Mouse (Mus musculus) liver, adult (tissue): ENCODE measurements around the gene Rnf222.
A peak's percentile ranks its signal among the peaks of the same experiment; 100 is the strongest.

ENCODE experiments used
- GATA4 ChIP-seq: IDR thresholded peaks from 2 replicates; pipeline ENCODE4 v1.6.1; 2014; ENCODE audit warnings: mild to moderate bottlenecking, low read length; ENCODE audit not compliant: insufficient replicate concordance

Gene Rnf222

DNA sequence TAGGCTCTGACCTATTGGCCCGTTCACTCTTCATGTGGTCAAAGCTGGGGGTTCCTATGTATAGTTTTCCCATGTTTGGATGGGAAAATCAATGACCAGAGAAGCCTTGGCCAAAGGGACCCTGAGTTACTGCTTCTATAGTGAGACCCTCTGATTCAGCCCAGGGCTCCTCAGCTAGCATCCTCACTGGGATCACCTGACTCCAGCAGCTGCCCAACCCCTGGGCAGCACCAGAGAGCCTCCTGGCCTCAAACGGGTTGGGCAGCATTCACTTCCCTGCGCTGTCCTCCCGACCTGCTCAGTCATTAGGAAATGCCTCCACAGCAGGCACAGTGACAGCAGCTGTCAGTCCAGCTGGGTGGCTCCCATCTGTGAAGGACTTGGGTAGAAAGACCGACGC lies at the start of gene Rnf222:
Gene Rnf222, plus strand, starts transcription at position 301 of the 400 bp plus-strand sequence.
- no peak for TF ChIP-seq GATA4

- TF ChIP-seq GATA4 = no peak
Observed at GRCm38 (mm10) chr11:68839606-68840005, 48.7 kb upstream of the Rnf222 start.

GRCm38 (mm10) chr11:68850862-68851261 lies 37.5 kb upstream of the Rnf222 start:
- no peak for TF ChIP-seq GATA4

DNA sequence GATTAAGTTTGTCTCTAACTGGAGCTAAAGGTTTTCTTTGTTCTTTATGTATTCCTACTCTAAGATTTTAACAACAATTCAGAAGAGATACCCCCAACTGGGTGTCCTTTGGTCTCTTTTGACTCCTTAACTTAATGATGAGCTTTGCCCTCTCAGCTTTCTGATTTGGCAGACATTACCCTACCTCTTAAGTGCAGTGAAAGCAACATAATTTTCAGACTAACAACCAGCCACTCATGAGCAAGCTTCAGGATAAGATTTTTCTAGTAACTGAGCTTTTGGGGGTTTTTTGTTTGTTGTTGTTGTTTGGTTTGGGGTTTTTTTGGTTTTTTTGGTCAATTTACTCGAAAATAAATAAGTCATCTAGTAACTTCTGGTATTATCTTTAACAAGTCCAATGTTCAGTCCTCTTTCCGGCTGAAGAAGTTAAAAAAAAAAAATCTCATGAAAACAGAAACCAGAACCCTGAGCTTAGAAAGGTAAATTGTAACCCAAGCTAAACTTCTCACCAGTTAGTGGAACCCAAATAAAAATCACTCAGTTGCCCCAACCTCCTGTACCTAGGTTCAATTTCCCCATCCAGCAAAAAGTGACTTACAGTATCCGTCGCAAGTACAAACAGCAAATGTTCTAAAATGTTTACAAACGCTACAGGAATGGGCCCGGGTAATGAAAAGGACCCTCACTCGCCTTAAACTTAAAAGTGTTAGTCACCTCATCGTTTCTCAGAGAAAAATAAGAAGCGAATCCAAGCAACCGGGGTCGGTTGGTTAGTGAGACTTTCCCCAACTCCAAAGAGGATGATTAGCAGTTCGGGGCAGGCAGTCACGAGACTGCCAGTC lies 36.5 kb upstream of the Rnf222 start:
- TF ChIP-seq GATA4 = no peak

DNA sequence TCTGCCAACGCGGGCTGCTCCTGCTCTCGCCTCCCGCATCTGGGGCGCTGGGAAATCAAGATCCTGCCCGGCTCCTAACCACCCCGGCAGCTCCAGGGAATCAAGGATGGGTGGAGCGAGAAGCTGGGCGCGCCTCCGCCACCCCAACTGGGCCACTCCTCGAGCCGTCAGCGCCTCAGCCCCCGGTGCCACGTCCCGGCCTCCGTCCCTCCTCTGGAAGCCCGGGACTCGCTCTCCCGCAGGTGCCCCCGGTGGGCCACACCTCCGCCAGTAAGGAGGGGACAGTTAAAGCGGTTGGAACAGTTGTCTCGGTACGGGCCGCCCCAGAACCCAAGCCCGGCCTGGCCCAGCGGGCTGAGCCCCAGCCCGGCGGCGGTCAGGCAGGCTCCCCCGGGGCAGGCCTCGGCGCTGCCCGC lies 35.9 kb upstream of the Rnf222 start:
- TF ChIP-seq GATA4 = no peak; the same call in 1 of the 2 replicates

DNA sequence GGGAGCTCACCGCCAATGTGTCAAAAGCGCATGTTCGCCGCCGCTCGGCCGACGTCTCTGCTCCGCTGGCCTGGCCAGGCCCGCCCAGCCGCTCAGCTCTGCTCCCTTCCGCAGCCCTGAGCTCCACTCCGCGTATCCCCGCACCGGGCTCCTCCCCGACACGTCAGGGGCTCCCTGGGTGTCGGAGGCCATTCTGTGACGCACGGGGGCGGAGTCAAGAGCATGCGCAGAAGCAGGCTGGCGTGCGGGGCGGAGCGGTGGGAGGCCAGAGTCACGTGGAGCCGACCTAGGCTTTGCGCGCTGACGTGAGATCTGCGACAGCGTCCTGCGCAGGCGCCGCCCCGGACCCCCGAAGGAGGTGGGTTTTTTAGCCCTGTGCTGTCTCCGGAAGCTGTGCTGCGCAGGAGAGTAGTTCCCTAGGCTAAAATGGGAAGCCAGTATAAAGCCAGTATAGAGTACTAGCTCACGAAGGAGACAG lies 35.4 kb upstream of the Rnf222 start:
- no peak; the same call in 1 of the 2 replicates for TF ChIP-seq GATA4

DNA sequence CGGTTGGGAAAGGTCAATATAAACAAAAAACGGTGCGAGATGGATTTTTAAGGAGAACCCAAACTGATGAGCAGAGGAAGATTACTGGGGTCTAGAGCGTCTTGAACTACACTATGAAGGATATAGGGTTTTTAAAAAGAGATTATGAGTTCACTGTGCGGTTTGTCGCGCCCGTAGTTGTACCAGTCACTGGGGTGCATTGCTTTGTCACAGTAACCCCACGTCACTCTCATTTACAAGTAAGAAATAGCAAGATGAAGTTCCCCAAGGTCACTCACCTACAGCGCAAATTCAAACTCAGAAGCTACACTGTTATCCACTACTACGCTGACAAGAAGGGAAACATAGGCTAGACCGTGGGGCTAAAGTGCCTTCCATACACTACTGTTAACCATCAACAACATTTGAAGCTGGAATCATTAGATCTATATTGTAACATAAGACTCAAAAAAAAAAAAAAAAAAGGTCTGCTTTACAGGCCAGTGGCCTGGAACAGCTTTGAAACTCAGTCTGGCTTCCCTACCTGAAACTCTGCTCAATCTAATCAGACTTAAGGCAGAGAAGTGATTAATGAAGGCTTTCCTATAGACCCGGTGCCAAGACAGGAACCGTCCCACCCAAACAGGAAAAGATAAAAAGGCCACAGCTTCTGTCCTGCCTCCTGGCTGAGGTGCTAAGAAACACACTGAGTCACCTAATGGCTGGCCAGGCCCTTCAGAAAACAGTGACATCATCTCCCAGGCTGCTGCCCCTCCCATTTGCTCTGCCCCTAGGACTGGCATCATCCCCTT lies 34.5 kb upstream of the Rnf222 start:
- TF ChIP-seq GATA4 = peak; percentile 87; the same call in 1 of the 2 replicates

DNA sequence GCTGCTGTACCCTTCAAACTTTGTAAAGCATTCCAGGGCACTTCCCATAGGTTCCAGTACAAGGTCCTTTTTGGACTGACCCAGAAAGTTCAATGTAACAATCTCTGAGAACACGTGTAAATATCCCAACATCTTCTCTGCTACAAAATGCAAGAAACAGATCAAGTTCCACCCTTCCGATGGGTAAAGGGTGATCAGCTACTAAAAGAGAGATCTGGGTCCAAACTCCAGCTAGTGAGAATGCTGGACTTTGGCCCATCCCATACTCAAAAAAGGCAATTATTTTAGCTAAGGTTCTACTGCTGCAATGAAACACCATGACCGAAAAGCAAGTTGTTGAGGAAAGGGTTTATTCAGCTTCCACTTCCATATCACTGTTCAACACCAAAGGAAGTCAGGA lies 33.7 kb upstream of the Rnf222 start:
- TF ChIP-seq GATA4 = no peak

GRCm38 (mm10) chr11:68857329-68857728 lies 31.0 kb upstream of the Rnf222 start:
- TF ChIP-seq GATA4 = no peak

DNA sequence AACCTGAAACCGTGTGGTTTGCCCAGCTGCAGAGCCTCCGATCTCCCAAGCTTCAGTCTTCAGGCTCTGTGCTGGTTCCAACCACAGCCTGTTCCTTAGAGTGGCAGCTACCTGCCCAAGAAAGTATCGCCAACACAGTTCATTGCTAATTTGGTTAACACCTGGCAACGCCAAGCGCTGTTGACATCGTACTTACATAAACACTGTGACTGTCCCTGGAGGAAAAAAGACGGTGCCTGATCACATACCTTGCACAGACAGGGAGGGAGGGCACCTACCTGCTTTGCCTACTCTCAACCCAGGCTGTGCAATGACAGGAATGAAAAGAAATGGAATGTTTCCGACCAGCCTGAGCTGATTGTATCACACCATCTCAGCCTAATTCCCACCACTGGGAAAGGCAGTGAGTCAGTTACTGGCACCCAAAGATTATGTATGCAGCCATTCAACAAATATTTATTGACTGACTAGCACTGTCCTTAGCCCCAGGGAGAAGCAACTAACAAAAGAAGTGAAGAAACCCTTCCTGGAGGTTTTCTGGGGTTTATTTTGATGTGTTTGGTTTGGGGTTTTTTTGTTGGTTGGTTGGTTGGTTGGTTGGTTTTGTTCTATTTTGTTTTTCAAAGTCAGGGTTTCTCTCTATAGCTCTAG lies 28.3 kb upstream of the Rnf222 start:
- no peak for TF ChIP-seq GATA4

- no peak for TF ChIP-seq GATA4
Observed at GRCm38 (mm10) chr11:68862260-68862659, 26.1 kb upstream of the Rnf222 start.

GRCm38 (mm10) chr11:68863631-68864091 lies 24.7 kb upstream of the Rnf222 start:
- TF ChIP-seq GATA4 = no peak

GRCm38 (mm10) chr11:68864544-68865189 lies 23.7 kb upstream of the Rnf222 start:
- TF ChIP-seq GATA4 = peak; percentile 99

DNA sequence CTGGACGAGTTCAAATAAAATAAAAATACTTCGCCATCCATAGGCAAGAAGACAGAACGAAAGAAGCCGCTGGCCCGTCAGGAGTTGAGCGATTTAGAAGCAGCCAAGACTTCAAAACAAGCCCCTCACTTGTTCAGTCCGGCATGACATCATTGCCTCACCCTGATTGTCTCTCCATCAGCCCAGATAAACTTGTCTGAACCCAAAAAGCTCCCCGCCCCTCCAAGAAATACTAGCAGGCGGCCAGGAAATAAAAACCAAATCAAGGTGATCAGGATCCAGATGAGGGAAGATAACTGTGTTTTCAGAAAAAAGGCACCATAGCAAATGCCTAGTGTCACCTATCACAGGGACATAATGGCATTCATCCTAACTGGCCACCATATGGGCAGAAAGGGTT lies 17.1 kb upstream of the Rnf222 start:
- no peak for TF ChIP-seq GATA4

DNA sequence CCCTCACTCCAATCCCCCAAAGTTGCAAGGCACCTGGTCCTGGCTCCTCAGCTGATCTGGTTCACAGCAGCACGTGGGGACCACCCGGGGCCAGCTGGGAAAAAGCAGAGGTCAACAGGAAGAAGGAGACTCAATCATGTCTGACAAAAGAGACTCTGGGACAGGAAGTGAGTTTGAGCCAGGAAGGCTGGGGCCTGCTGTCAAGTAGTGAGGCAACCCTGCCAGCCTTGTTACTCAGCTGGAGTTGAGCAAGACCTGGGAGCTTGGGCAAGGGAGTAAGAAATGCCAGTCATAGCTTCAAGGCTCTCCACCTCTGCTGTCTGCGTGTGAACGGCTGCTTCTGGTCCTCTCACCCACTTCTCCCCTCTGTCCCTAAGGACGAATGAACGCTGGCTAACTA lies 16.6 kb upstream of the Rnf222 start, which contains the start of gene Ndel1:
Gene Ndel1, minus strand, starts transcription at position 111 of the 400 bp plus-strand sequence.
- TF ChIP-seq GATA4 = no peak; the same call in 1 of the 2 replicates
